Mouse (Mus musculus): Measurements from ENCODE around the gene Nat8f1. TPM values are rescaled to one million over a fixed set of nuclear protein-coding genes. Genes with fewer than 3 reads are reported as not detected.
"Not testable (repeated sequence)": the region's sequence is repeated elsewhere in the genome, so short reads cannot be mapped to it uniquely, and the experiment has no call there.

Gene Nat8f1
- polyA plus RNA-seq, 3 experiments from 2014 or later = 6.1 to 10.5 (median 9.5) TPM

- ATAC-seq = not testable (repeated sequence)
Measured at GRCm38 (mm10) chr6:85906911-85907351, 8.6 kb downstream of the Nat8f1 start.

- peak; percentile 87 for ATAC-seq
Measured at GRCm38 (mm10) chr6:85904642-85905061, 10.8 kb downstream of the Nat8f1 start, which contains the start of gene Nat8f4. Gene Nat8f4 (minus strand): TSS chr6:85904884.

- ATAC-seq = no peak
Measured at GRCm38 (mm10) chr6:85902303-85902702, 13.2 kb downstream of the Nat8f1 start.

- not testable (repeated sequence) for ATAC-seq
Measured at GRCm38 (mm10) chr6:85898596-85899475, 16.7 kb downstream of the Nat8f1 start.

GRCm38 (mm10) chr6:85895061-85895648, 20.3 kb downstream of the Nat8f1 start:
- ATAC-seq = peak; percentile 74

- no peak for ATAC-seq
Measured at GRCm38 (mm10) chr6:85888961-85889360, 26.5 kb downstream of the Nat8f1 start.

GRCm38 (mm10) chr6:85884311-85884710, 31.2 kb downstream of the Nat8f1 start:
- ATAC-seq = no peak

- ATAC-seq = not testable (repeated sequence)
Measured at GRCm38 (mm10) chr6:85883246-85883645, 32.2 kb downstream of the Nat8f1 start.

GRCm38 (mm10) chr6:85869006-85869405, 46.5 kb downstream of the Nat8f1 start, which contains the start of gene Nat8f2:
Gene Nat8f2 (minus strand): TSS chr6:85869158.
- ATAC-seq = not testable (repeated sequence)

- ATAC-seq = no peak
Measured at GRCm38 (mm10) chr6:85867726-85868690, 47.5 kb downstream of the Nat8f1 start.

GRCm38 (mm10) chr6:85866995-85867394, 48.5 kb downstream of the Nat8f1 start:
- not testable (repeated sequence) for ATAC-seq

GRCm38 (mm10) chr6:85866166-85866565, 49.3 kb downstream of the Nat8f1 start:
- not testable (repeated sequence) for ATAC-seq

GRCm38 (mm10) chr6:85864900-85865639, 50.4 kb downstream of the Nat8f1 start:
- not testable (repeated sequence) for ATAC-seq

GRCm38 (mm10) chr6:85863840-85864239, 51.6 kb downstream of the Nat8f1 start:
- ATAC-seq = no peak

- ATAC-seq = no peak
Measured at GRCm38 (mm10) chr6:85863136-85863535, 52.4 kb downstream of the Nat8f1 start.

- no peak for ATAC-seq
Measured at GRCm38 (mm10) chr6:85862565-85862964, 52.9 kb downstream of the Nat8f1 start.

GRCm38 (mm10) chr6:85861247-85861646, 54.2 kb downstream of the Nat8f1 start:
- ATAC-seq = no peak

Measured in inflammation-experienced regulatory T-cells, adult 6 months (primary cell).